Comparison of ENCODE assay signal across 8 mouse cellular contexts in genomic region chr12:31500196-31500595, GRCm38 (mm10). TPM values are rescaled to one million over a fixed set of nuclear protein-coding genes. Genes with fewer than 3 reads are reported as not detected.
DNase-seq lines count a peak whose midpoint lies in the region; ATAC-seq and TF ChIP-seq lines count a peak whose summit lies in the region.

No protein-coding gene starts in this region.

- peak overlapping the region; percentile 92 for H3K4me3 ChIP-seq in liver, adult 2 months (ENCODE audit: insufficient read depth, low read depth, low read length)
- H3K4me3 ChIP-seq in cortical plate, adult 2 months (ENCODE audit: insufficient read depth, low read length) = peak overlapping the region; percentile 66
- peak overlapping the region; percentile 95 for H3K4me3 ChIP-seq in midbrain, postnatal 0 days (ENCODE audit: low read depth, low read length)

- ATAC-seq in midbrain, postnatal 0 days (ENCODE audit: low FRiP score) = no peak

- peaks cover 14% of the 10 kb centered on the region; the same call in 1 of the 2 replicates for H3K79me2 ChIP-seq in liver, adult 2 months (ENCODE audit: control insufficient read depth, insufficient read depth, low read length)

- no peaks in the 10 kb centered on the region for H3K9me3 ChIP-seq in midbrain, postnatal 0 days (ENCODE audit: low read length)

- WGBS in liver, adult 2 months = 14% methylated on average over 12 of the region's 12 CpGs
- 1% methylated on average over 12 of the region's 12 CpGs for WGBS in midbrain, postnatal 0 days

- peaks cover 11% of the 10 kb centered on the region; the same call in 1 of the 2 replicates for H3K4me1 ChIP-seq in liver, adult 2 months (ENCODE audit: control insufficient read depth, insufficient read depth, low read length)
- H3K4me1 ChIP-seq in cortical plate, adult 2 months (ENCODE audit: control insufficient read depth, insufficient read depth, low read length) = peaks cover 4% of the 10 kb centered on the region
- 0 out of 2 replicates have a peak, but pooled peaks cover 3% of the 10 kb centered on the region for H3K4me1 ChIP-seq in midbrain, postnatal 0 days (ENCODE audit: insufficient read depth, low read length)

- H3K27ac ChIP-seq in liver, adult 2 months (replicated peaks; ENCODE audit: insufficient read depth, low read depth, low read length) = peak overlapping the region; percentile 61
- peak overlapping the region; percentile 9; the same call in 1 of the 2 replicates for H3K27ac ChIP-seq in cortical plate, adult 2 months (ENCODE audit: insufficient read depth, low read length)
- H3K27ac ChIP-seq in midbrain, postnatal 0 days (ENCODE audit: low read depth, low read length) = peak overlapping the region; percentile 93

- TF ChIP-seq CTCF in liver, adult 2 months (IDR thresholded peaks at IDR 0.05; ENCODE audit: low read depth, low read length) = no peak
- TF ChIP-seq CTCF in cortical plate, adult 2 months (IDR thresholded peaks at IDR 0.05; ENCODE audit: extremely low read depth, insufficient read depth, low read length) = no peak
- no peak for TF ChIP-seq CTCF in midbrain, postnatal 0 days (IDR thresholded peaks at IDR 0.05)

- TF ChIP-seq POLR2A in liver, adult 2 months (IDR thresholded peaks at IDR 0.05; ENCODE audit: extremely low read depth, insufficient read depth, low read length) = no peak
- TF ChIP-seq POLR2A in cortical plate, adult 2 months (IDR thresholded peaks at IDR 0.05; ENCODE audit: extremely low read depth, insufficient read depth, low read length) = no peak

- no peaks in the 10 kb centered on the region for H3K27me3 ChIP-seq in liver, adult 2 months (ENCODE audit: control insufficient read depth, insufficient read depth, low read length)
- no peaks in the 10 kb centered on the region for H3K27me3 ChIP-seq in midbrain, postnatal 0 days (ENCODE audit: insufficient read depth, low read length)

- peak; percentile 26 for DNase-seq in liver, adult 2 months (ENCODE audit: extremely low read depth, low read depth, low spot score)
- no peak for DNase-seq in liver
- peak; percentile 24 for DNase-seq in hindlimb bud, embryonic 11.5 days (ENCODE audit: extremely low spot score, low read depth, low spot score)
- DNase-seq in midbrain, postnatal 0 days (ENCODE audit: low spot score) = peak; percentile 49
- no peak for DNase-seq in right cerebral cortex, adult 2 months (ENCODE audit: low spot score in 2 of 2)
- no peak for DNase-seq in frontal cortex, postnatal 25 days (ENCODE audit: low spot score in 2 of 2)
- DNase-seq in cerebellum, postnatal 36 days = no peak

- H3K36me3 ChIP-seq in liver, adult 2 months (ENCODE audit: control insufficient read depth, insufficient read depth, low read length) = no peaks in the 10 kb centered on the region
- no peaks in the 10 kb centered on the region for H3K36me3 ChIP-seq in midbrain, postnatal 0 days (ENCODE audit: insufficient read depth, low read length)

- H3K9ac ChIP-seq in liver, adult 2 months (ENCODE audit: low read depth, low read length) = peak overlapping the region; percentile 69
- peak overlapping the region; percentile 84 for H3K9ac ChIP-seq in midbrain, postnatal 0 days (replicated peaks; ENCODE audit: low read length, poor library complexity, severe bottlenecking)

- peak overlapping the region; percentile 83 for H3K4me2 ChIP-seq in midbrain, postnatal 0 days (ENCODE audit: low read depth, low read length, poor library complexity, severe bottlenecking)

RNA-seq across cellular contexts. Expression of gene Cbll1, which starts 0.8 kb away (rescaled TPM):
- 2.2 and 3.0 TPM in 2 replicates for total RNA-seq in liver, adult 2 months (2014; rRNA removed)
- 2.8 and 3.4 TPM in 2 replicates for polyA plus RNA-seq in liver, adult 2 months (2012; rRNA removed)
- polyA plus RNA-seq in cortical plate, adult 2 months (2012; rRNA removed) = 10.0 and 10.7 TPM in 2 replicates
- total RNA-seq in midbrain, postnatal 0 days (2014; rRNA removed) = 19.5 and 25.2 TPM in 2 replicates
- 17.4 and 17.7 TPM in 2 replicates for polyA plus RNA-seq in midbrain, postnatal 0 days (2015; fragmentation: Nextera tagmentation; extraction: Ambion mirVana)

RNA-seq across cellular contexts. Expression of gene Slc26a4, which starts 59.6 kb away (rescaled TPM):
- total RNA-seq in liver, adult 2 months (2014; rRNA removed) = 0.20 and 0.92 TPM in 2 replicates
- polyA plus RNA-seq in liver, adult 2 months (2012; rRNA removed) = 0.42 and 1.4 TPM in 2 replicates
- polyA plus RNA-seq in cortical plate, adult 2 months (2012; rRNA removed) = 3.5 and 4.5 TPM in 2 replicates
- total RNA-seq in midbrain, postnatal 0 days (2014; rRNA removed) = 0.05 and 0.33 TPM in 2 replicates
- 0.10 TPM in 1 of 2 replicates, not detected in the other for polyA plus RNA-seq in midbrain, postnatal 0 days (2015; fragmentation: Nextera tagmentation; extraction: Ambion mirVana)

Comparison
In these comparisons a context has a peak if more than half of its experiments do, and no peak if none do; other contexts are left out.
1. DNase-seq: peak in liver, adult 2 months (single experiment), hindlimb bud, embryonic 11.5 days (single experiment) and midbrain, postnatal 0 days (single experiment); none in liver (single experiment), right cerebral cortex, adult 2 months (0 of 2), frontal cortex, postnatal 25 days (0 of 2) and cerebellum, postnatal 36 days (0 of 2).
2. H3K27ac ChIP-seq: peak in every context shown above with its lines; median percentile 93 in midbrain, postnatal 0 days; 61 in liver, adult 2 months; 9 in cortical plate, adult 2 months.
3. Peak in every context shown above with its lines, with median percentiles within 50 percentile points of each other: H3K4me3 ChIP-seq.